8 mouse cellular contexts compared by ENCODE assay signal in genomic region chr19:40659651-40660478, GRCm38 (mm10). TPM values are rescaled to one million over a fixed set of nuclear protein-coding genes. Genes with fewer than 3 reads are reported as not detected.
DNase-seq lines count a peak whose midpoint lies in the region; ATAC-seq and TF ChIP-seq lines count a peak whose summit lies in the region.

No protein-coding gene starts in this region.

- peak overlapping the region; percentile 50 for H3K9ac ChIP-seq in forebrain, embryonic 12.5 days
- H3K9ac ChIP-seq in hindbrain, embryonic 13.5 days = peak overlapping the region; percentile 67
- peak overlapping the region; percentile 53 for H3K9ac ChIP-seq in liver, embryonic 13.5 days

- no peak for TF ChIP-seq CTCF in gastrocnemius, adult 2 months (IDR thresholded peaks at IDR 0.05)
- TF ChIP-seq CTCF in E14TG2a.4 (conservative IDR thresholded peaks at IDR 0.05; ENCODE audit: low read length) = no peak

- H3K4me1 ChIP-seq in E14TG2a.4 (replicated peaks; ENCODE audit: low read depth, low read length) = peaks cover 25% of the 10 kb centered on the region
- peaks cover 19% of the 10 kb centered on the region for H3K4me1 ChIP-seq in forebrain, embryonic 12.5 days
- peaks cover 36% of the 10 kb centered on the region for H3K4me1 ChIP-seq in hindbrain, embryonic 13.5 days (replicated peaks)
- H3K4me1 ChIP-seq in liver, embryonic 13.5 days (replicated peaks) = peaks cover 28% of the 10 kb centered on the region

- peak overlapping the region; percentile 70 for H3K4me3 ChIP-seq in gastrocnemius, adult 2 months
- peak overlapping the region; percentile 58 for H3K4me3 ChIP-seq in E14TG2a.4 (replicated peaks; ENCODE audit: low read length)
- H3K4me3 ChIP-seq in forebrain, embryonic 12.5 days (replicated peaks) = peak overlapping the region; percentile 39
- H3K4me3 ChIP-seq in hindbrain, embryonic 13.5 days = peak overlapping the region; percentile 41
- peak overlapping the region; percentile 38 for H3K4me3 ChIP-seq in liver, embryonic 13.5 days (replicated peaks)

- no peak for DNase-seq in gastrocnemius, adult 2 months
- DNase-seq in gastrocnemius, adult 8-10 months (ENCODE audit: low spot score in 2 of 2) = no peak
- DNase-seq in liver, embryonic 13.5 days = no peak
- no peak for DNase-seq in cerebellum, postnatal 4 days (ENCODE audit: low spot score in 2 of 2)

- H3K4me2 ChIP-seq in forebrain, embryonic 12.5 days = peak overlapping the region; percentile 57
- peak overlapping the region; percentile 61 for H3K4me2 ChIP-seq in hindbrain, embryonic 13.5 days
- peak overlapping the region; percentile 61 for H3K4me2 ChIP-seq in liver, embryonic 13.5 days

- peak overlapping the region; percentile 87 for H3K27ac ChIP-seq in gastrocnemius, adult 2 months
- H3K27ac ChIP-seq in forebrain, embryonic 12.5 days = peak overlapping the region; percentile 92
- H3K27ac ChIP-seq in hindbrain, embryonic 13.5 days = peak overlapping the region; percentile 74
- H3K27ac ChIP-seq in liver, embryonic 13.5 days = peak overlapping the region; percentile 43

- WGBS in forebrain, embryonic 12.5 days = under 1% methylated on average over 16 of the region's 16 CpGs
- under 1% methylated on average over 16 of the region's 16 CpGs for WGBS in hindbrain, embryonic 13.5 days
- WGBS in liver, embryonic 13.5 days (ENCODE audit: insufficient replicate concordance) = 2% methylated on average over 16 of the region's 16 CpGs

- H3K27me3 ChIP-seq in E14TG2a.4 (ENCODE audit: insufficient read depth, low read length) = peaks cover 31% of the 10 kb centered on the region
- H3K27me3 ChIP-seq in forebrain, embryonic 12.5 days = no peaks in the 10 kb centered on the region
- H3K27me3 ChIP-seq in hindbrain, embryonic 13.5 days = 0 out of 2 replicates have a peak, but pooled peaks cover 2% of the 10 kb centered on the region
- no peaks in the 10 kb centered on the region for H3K27me3 ChIP-seq in liver, embryonic 13.5 days

- intact Hi-C loops in gastrocnemius, adult 2 months (cut with DNase I) = no loop called here

- peak; percentile 84 for ATAC-seq in forebrain, embryonic 12.5 days (ENCODE audit: low FRiP score)
- peak; percentile 86 for ATAC-seq in hindbrain, embryonic 13.5 days (ENCODE audit: low FRiP score)
- ATAC-seq in liver, embryonic 13.5 days (ENCODE audit: low read depth) = no peak
- peak; percentile 32; the same call in 1 of the 2 replicates for ATAC-seq in monocyte, adult 5-6 weeks (replicated peaks; ENCODE audit: insufficient number of reproducible peaks, low FRiP score, low TSS enrichment, poor library complexity, severe bottlenecking)

- no peaks in the 10 kb centered on the region for H3K36me3 ChIP-seq in E14TG2a.4 (ENCODE audit: insufficient read depth, low read length)
- no peaks in the 10 kb centered on the region for H3K36me3 ChIP-seq in forebrain, embryonic 12.5 days (replicated peaks)
- H3K36me3 ChIP-seq in hindbrain, embryonic 13.5 days = no peaks in the 10 kb centered on the region
- no peaks in the 10 kb centered on the region for H3K36me3 ChIP-seq in liver, embryonic 13.5 days

- no peaks in the 10 kb centered on the region for H3K9me3 ChIP-seq in E14TG2a.4 (ENCODE audit: low read length)
- H3K9me3 ChIP-seq in forebrain, embryonic 12.5 days = no peaks in the 10 kb centered on the region
- H3K9me3 ChIP-seq in hindbrain, embryonic 13.5 days = no peaks in the 10 kb centered on the region
- no peaks in the 10 kb centered on the region for H3K9me3 ChIP-seq in liver, embryonic 13.5 days (replicated peaks)

RNA-seq across cellular contexts. Expression of gene Entpd1, which starts 47.7 kb away (rescaled TPM):
- total RNA-seq in gastrocnemius, adult 2 months (2021) = 10 to 100 TPM; 10.0 to 12.9 TPM
- total RNA-seq in gastrocnemius, adult 8-10 months (2022) = 1 to 10 TPM; 5.8 to 9.9 (median 8.2) TPM
- polyA plus RNA-seq in forebrain, embryonic 12.5 days (2016; fragmentation: Nextera tagmentation; extraction: Ambion mirVana) = 11.2 and 12.6 TPM in 2 replicates
- 8.3 and 9.1 TPM in 2 replicates for polyA plus RNA-seq in hindbrain, embryonic 13.5 days (2015; fragmentation: Nextera tagmentation; extraction: Ambion mirVana)
- polyA plus RNA-seq in liver, embryonic 13.5 days (2015; fragmentation: Nextera tagmentation; extraction: Ambion mirVana) = 2.6 and 3.3 TPM in 2 replicates
- 54.4 to 130 TPM (median 68.2 TPM) in 3 replicates for total RNA-seq in monocyte, adult 5-6 weeks (2017)

RNA-seq across cellular contexts. Expression of gene Tctn3, which starts 47.8 kb away (rescaled TPM):
- 1 to 10 TPM; 2.6 to 2.8 TPM for total RNA-seq in gastrocnemius, adult 2 months (2021)
- total RNA-seq in gastrocnemius, adult 8-10 months (2022) = 1 to 10 TPM; 1.1 to 2.2 (median 1.6) TPM
- 13.8 and 14.0 TPM in 2 replicates for polyA plus RNA-seq in forebrain, embryonic 12.5 days (2016; fragmentation: Nextera tagmentation; extraction: Ambion mirVana)
- 14.1 and 14.8 TPM in 2 replicates for polyA plus RNA-seq in hindbrain, embryonic 13.5 days (2015; fragmentation: Nextera tagmentation; extraction: Ambion mirVana)
- 1.9 and 2.6 TPM in 2 replicates for polyA plus RNA-seq in liver, embryonic 13.5 days (2015; fragmentation: Nextera tagmentation; extraction: Ambion mirVana)
- 1.8 to 11.2 TPM (median 4.2 TPM) in 3 replicates for total RNA-seq in monocyte, adult 5-6 weeks (2017)
